12 mouse cellular contexts compared by ENCODE assay signal in the genomic region with DNA sequence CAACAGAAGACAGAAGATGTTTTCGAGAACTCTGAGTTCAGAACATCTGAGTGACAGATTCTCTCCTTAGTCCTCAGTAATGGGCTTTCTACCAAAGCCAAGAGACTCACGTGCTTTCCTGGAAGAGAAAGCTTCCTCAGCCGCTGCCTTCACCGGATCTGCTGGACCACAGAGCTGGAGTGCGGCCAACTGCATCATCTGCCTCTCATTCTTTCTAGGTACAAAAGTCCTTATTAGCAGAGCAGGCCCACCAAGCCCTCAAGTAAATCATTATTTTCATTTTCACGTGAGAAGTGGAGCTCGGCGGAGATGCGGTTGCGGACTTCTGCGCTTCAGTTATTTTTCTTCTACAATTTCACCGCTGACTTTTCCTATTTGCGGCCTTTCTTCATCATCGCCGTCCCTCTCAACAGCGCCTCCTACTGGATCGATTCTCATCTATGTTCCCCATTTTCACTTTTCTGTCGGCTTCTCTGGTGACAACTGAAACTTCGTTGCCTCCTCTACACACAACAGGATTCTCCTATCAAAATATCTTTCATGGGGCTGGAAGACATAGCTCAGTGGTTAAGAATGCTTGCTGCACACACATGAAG.
DNase-seq lines count a peak whose midpoint lies in the region; ATAC-seq and TF ChIP-seq lines count a peak whose summit lies in the region.
"Had no signal": no experiment of that assay in that cellular context is flagged by ENCODE, and none has a peak within 500 bp of the region (broad histone marks: within the 10 kb centered on the region; RNA-seq: fewer than 3 reads in every experiment).

No protein-coding gene starts in this region.

- H3K9me3 ChIP-seq in intestine, postnatal 0 days (ENCODE audit: control insufficient read depth): no peaks in the 10 kb centered on the region
- H3K9me3 ChIP-seq in intestine, embryonic 15.5 days: no peaks in the 10 kb centered on the region
- no peaks in the 10 kb centered on the region for H3K9me3 ChIP-seq in ES-E14 (ENCODE audit: control insufficient read depth, insufficient read depth, low read depth, low read length)
- H3K9me3 ChIP-seq: embryonic facial prominence, embryonic 12.5 days; liver, embryonic 15.5 days had no signal

- DNase-seq in 416B (ENCODE audit: low read depth): peak; percentile 92
- DNase-seq in ES-E14 (ENCODE audit: low read depth, low spot score): peak; percentile 60
- DNase-seq in kidney, postnatal 10 days: peak; percentile 89
- no peak for DNase-seq in urinary bladder, postnatal 4 days (ENCODE audit: low spot score in 2 of 2)
- no peak for DNase-seq in adrenal gland, postnatal 14 days
- no peak for DNase-seq in ovary, adult 18-20 months (ENCODE audit: low spot score)

- TF ChIP-seq CTCF in intestine, postnatal 0 days (IDR thresholded peaks at IDR 0.05; ENCODE audit: low read depth): peak; percentile 60

- H3K4me1 ChIP-seq in intestine, postnatal 0 days (replicated peaks; ENCODE audit: control insufficient read depth, insufficient read depth, low read length): 0 out of 2 replicates have a peak, but pooled peaks cover 2% of the 10 kb centered on the region
- no peaks in the 10 kb centered on the region; the same call in 1 of the 2 replicates for H3K4me1 ChIP-seq in intestine, embryonic 15.5 days (replicated peaks)
- peaks cover 3% of the 10 kb centered on the region in 2 experiments; a peak in 2 of 4 replicates for H3K4me1 ChIP-seq in ES-E14 (ENCODE audit: control insufficient read depth in 2 of 2, insufficient read depth in 2 of 2, low read length in 2 of 2, poor library complexity in 1 of 2)
- H3K4me1 ChIP-seq: embryonic facial prominence, embryonic 12.5 days; liver, embryonic 15.5 days had no signal

- H3K9ac ChIP-seq in intestine, postnatal 0 days (ENCODE audit: low read depth, low read length): no peak overlapping the region
- no peak overlapping the region for H3K9ac ChIP-seq in intestine, embryonic 15.5 days
- H3K9ac ChIP-seq in ES-E14 (ENCODE audit: insufficient read depth, low read depth, low read length, poor library complexity, severe bottlenecking): no peak overlapping the region
- H3K9ac ChIP-seq: embryonic facial prominence, embryonic 12.5 days; hindbrain, embryonic 14.5 days; liver, embryonic 15.5 days had no signal

- no peaks in the 10 kb centered on the region for H3K36me3 ChIP-seq in intestine, postnatal 0 days (ENCODE audit: control insufficient read depth, insufficient read depth)
- no peaks in the 10 kb centered on the region for H3K36me3 ChIP-seq in intestine, embryonic 15.5 days
- no peaks in the 10 kb centered on the region for H3K36me3 ChIP-seq in ES-E14 (ENCODE audit: control insufficient read depth, insufficient read depth, low read length, poor library complexity, severe bottlenecking)
- H3K36me3 ChIP-seq: embryonic facial prominence, embryonic 12.5 days; liver, embryonic 15.5 days had no signal

- H3K4me3 ChIP-seq in intestine, postnatal 0 days (ENCODE audit: low read depth, low read length): no peak overlapping the region
- no peak overlapping the region for H3K4me3 ChIP-seq in intestine, embryonic 15.5 days (replicated peaks)
- H3K4me3 ChIP-seq in ES-E14 (ENCODE audit: insufficient read depth in 1 of 2, low read depth in 1 of 2, low read length in 2 of 2, poor library complexity in 1 of 2, severe bottlenecking in 1 of 2): peak overlapping the region in 1 of 2 experiments; percentile 16; a peak in 1 of 4 replicates
- H3K4me3 ChIP-seq: embryonic facial prominence, embryonic 12.5 days; liver, embryonic 15.5 days; myocyte had no signal

- no peaks in the 10 kb centered on the region for H3K27me3 ChIP-seq in intestine, postnatal 0 days (replicated peaks; ENCODE audit: control insufficient read depth, insufficient read depth, low read length)
- H3K27me3 ChIP-seq in intestine, embryonic 15.5 days (replicated peaks): no peaks in the 10 kb centered on the region
- H3K27me3 ChIP-seq: embryonic facial prominence, embryonic 12.5 days; liver, embryonic 15.5 days had no signal

- ATAC-seq in intestine, postnatal 0 days: no peak
- ATAC-seq in intestine, embryonic 15.5 days: no peak

- in situ Hi-C loops in ES-E14 (cut with MboI; ENCODE audit: low sequenced_read_pairs in 2 of 2, unreplicated experiment in 2 of 2): loop anchor here (5.0 to 10.0 kb wide), 2 partner anchors 87 to 89 kb away; a partner anchor contains a TSS

- no peak overlapping the region for H3K4me2 ChIP-seq in intestine, postnatal 0 days (replicated peaks; ENCODE audit: low read depth)
- no peak overlapping the region for H3K4me2 ChIP-seq in intestine, embryonic 15.5 days (replicated peaks)
- H3K4me2 ChIP-seq: embryonic facial prominence, embryonic 12.5 days; hindbrain, embryonic 14.5 days; liver, embryonic 15.5 days had no signal

- H3K27ac ChIP-seq in intestine, postnatal 0 days (ENCODE audit: low read depth, low read length): no peak overlapping the region
- no peak overlapping the region for H3K27ac ChIP-seq in intestine, embryonic 15.5 days
- H3K27ac ChIP-seq in ES-E14 (ENCODE audit: insufficient read depth, low read depth, low read length, poor library complexity, severe bottlenecking): no peak overlapping the region
- H3K27ac ChIP-seq: embryonic facial prominence, embryonic 12.5 days; hindbrain, embryonic 14.5 days; liver, embryonic 15.5 days had no signal

- 79% methylated on average over 19 of the region's 19 CpGs for WGBS in intestine, postnatal 0 days
- 73% methylated on average over 19 of the region's 19 CpGs for WGBS in intestine, embryonic 15.5 days

TF ChIP-seq in ES-E14, 5 proteins besides CTCF, POLR2A, EP300 and RAD21:
- TF ChIP-seq CHD2 (IDR thresholded peaks at IDR 0.05; ENCODE audit: low read depth, low read length) (no peak), ZC3H11A (IDR thresholded peaks at IDR 0.05; ENCODE audit: borderline replicate concordance, low read depth, low read length) (no peak), MAFK (IDR thresholded peaks at IDR 0.05; ENCODE audit: insufficient read depth, low read depth, low read length) (no peak), ZNF384 (IDR thresholded peaks at IDR 0.05; ENCODE audit: low read depth, low read length) (no peak), HCFC1 (IDR thresholded peaks at IDR 0.05; ENCODE audit: borderline replicate concordance, insufficient read depth, low read length) (no peak)

Comparison
In these comparisons a context has a peak if more than half of its experiments do, and no peak if none do; other contexts are left out.
1. DNase-seq: peak in 416B (single experiment), ES-E14 (single experiment) and kidney, postnatal 10 days (single experiment); none in urinary bladder, postnatal 4 days (0 of 2), adrenal gland, postnatal 14 days (single experiment) and ovary, adult 18-20 months (single experiment).